In genomic region chr5:112597307-112597706, GRCm38 (mm10) we compare ENCODE assay signal across 20 mouse cellular contexts. TPM values are rescaled to one million over a fixed set of nuclear protein-coding genes. Genes with fewer than 3 reads are reported as not detected.
DNase-seq lines count a peak whose midpoint lies in the region; ATAC-seq lines count a peak whose summit lies in the region.
"Had no signal": no experiment of that assay in that cellular context is flagged by ENCODE, and none has a peak within 500 bp of the region (broad histone marks: within the 10 kb centered on the region; RNA-seq: fewer than 3 reads in every experiment).

No protein-coding gene starts in this region.

- no peak overlapping the region for H3K4me2 ChIP-seq in hindbrain, embryonic 13.5 days
- H3K4me2 ChIP-seq in hindbrain, embryonic 11.5 days (replicated peaks; ENCODE audit: low read depth, low read length), result no peak overlapping the region
- H3K4me2 ChIP-seq in midbrain, embryonic 11.5 days, result no peak overlapping the region
- no peak overlapping the region for H3K4me2 ChIP-seq in midbrain, embryonic 14.5 days (ENCODE audit: low read length)
- H3K4me2 ChIP-seq: heart, embryonic 11.5 days; limb, embryonic 12.5 days; liver, embryonic 15.5 days; lung, embryonic 14.5 days; neural tube, embryonic 12.5 days; stomach, embryonic 15.5 days had no signal

- H3K9ac ChIP-seq in hindbrain, embryonic 13.5 days, result no peak overlapping the region
- no peak overlapping the region for H3K9ac ChIP-seq in hindbrain, embryonic 11.5 days (ENCODE audit: low read depth, low read length)
- H3K9ac ChIP-seq in midbrain, embryonic 11.5 days (ENCODE audit: low read length), result no peak overlapping the region
- H3K9ac ChIP-seq in midbrain, embryonic 14.5 days (replicated peaks; ENCODE audit: low read length), result no peak overlapping the region
- H3K9ac ChIP-seq: limb, embryonic 12.5 days; liver, embryonic 15.5 days; lung, embryonic 14.5 days; neural tube, embryonic 12.5 days; stomach, embryonic 15.5 days had no signal

- no peak overlapping the region for H3K4me3 ChIP-seq in hindbrain, embryonic 13.5 days
- H3K4me3 ChIP-seq in hindbrain, embryonic 11.5 days (ENCODE audit: low read depth, low read length), result no peak overlapping the region
- no peak overlapping the region for H3K4me3 ChIP-seq in midbrain, embryonic 11.5 days (ENCODE audit: low read depth, low read length)
- no peak overlapping the region for H3K4me3 ChIP-seq in midbrain, embryonic 14.5 days (replicated peaks; ENCODE audit: low read depth, low read length)
- H3K4me3 ChIP-seq: gastrocnemius, adult 2 months; left cerebral cortex, adult 2 months; limb, embryonic 12.5 days; liver, embryonic 15.5 days; neural tube, embryonic 12.5 days; stomach, embryonic 15.5 days had no signal

- WGBS in hindbrain, embryonic 13.5 days, result 94% methylated on average over 2 of the region's 2 CpGs
- 88% methylated on average over 2 of the region's 2 CpGs for WGBS in hindbrain, embryonic 11.5 days
- 84% methylated on average over 2 of the region's 2 CpGs for WGBS in midbrain, embryonic 11.5 days
- 89% methylated on average over 2 of the region's 2 CpGs for WGBS in midbrain, embryonic 14.5 days

- peak overlapping the region; percentile 44; the same call in 1 of the 2 replicates for H3K27ac ChIP-seq in hindbrain, embryonic 13.5 days
- no peak overlapping the region for H3K27ac ChIP-seq in hindbrain, embryonic 11.5 days (ENCODE audit: low read depth, low read length)
- H3K27ac ChIP-seq in midbrain, embryonic 11.5 days (ENCODE audit: low read depth, low read length), result no peak overlapping the region
- H3K27ac ChIP-seq in midbrain, embryonic 14.5 days (replicated peaks; ENCODE audit: low read depth, low read length), result no peak overlapping the region
- H3K27ac ChIP-seq: gastrocnemius, adult 2 months; left cerebral cortex, adult 2 months; limb, embryonic 12.5 days; liver, embryonic 15.5 days; neural tube, embryonic 12.5 days; stomach, embryonic 15.5 days had no signal

- peak; percentile 62 to 63 for DNase-seq in cerebellum, postnatal 10 days
- no peak for DNase-seq in cerebellum, postnatal 4 days (ENCODE audit: low spot score in 2 of 2)
- DNase-seq in hindbrain, embryonic 11.5 days (ENCODE audit: low spot score), result no peak
- peak; percentile 33 for DNase-seq in midbrain, embryonic 11.5 days (ENCODE audit: low spot score, missing footprints)
- no peak for DNase-seq in midbrain, embryonic 14.5 days
- no peak for DNase-seq in ovary, postnatal 10 days (ENCODE audit: low spot score)
- DNase-seq: gastrocnemius, postnatal 36 days; lung, embryonic 14.5 days; lung, postnatal 14 days had no signal

- no peak for ATAC-seq in hindbrain, embryonic 13.5 days (ENCODE audit: low FRiP score)
- ATAC-seq in hindbrain, embryonic 11.5 days (ENCODE audit: low FRiP score), result no peak
- no peak for ATAC-seq in midbrain, embryonic 11.5 days (ENCODE audit: low FRiP score)
- no peak for ATAC-seq in midbrain, embryonic 14.5 days (ENCODE audit: low FRiP score, low TSS enrichment)
- ATAC-seq: CD4-positive, CD25-positive, alpha-beta regulatory T cell, adult 4 months; inflammation-experienced regulatory T-cells, adult 6 months had no signal

- H3K9me3 ChIP-seq in hindbrain, embryonic 13.5 days, result no peaks in the 10 kb centered on the region
- H3K9me3 ChIP-seq in hindbrain, embryonic 11.5 days (ENCODE audit: control insufficient read depth, low read length), result no peaks in the 10 kb centered on the region
- no peaks in the 10 kb centered on the region for H3K9me3 ChIP-seq in midbrain, embryonic 11.5 days (ENCODE audit: control insufficient read depth, low read length)
- no peaks in the 10 kb centered on the region for H3K9me3 ChIP-seq in midbrain, embryonic 14.5 days (ENCODE audit: control insufficient read depth, low read length)
- H3K9me3 ChIP-seq: limb, embryonic 12.5 days; liver, embryonic 15.5 days; neural tube, embryonic 12.5 days; stomach, embryonic 15.5 days had no signal

- peaks cover 3% of the 10 kb centered on the region; the same call in 1 of the 2 replicates for H3K27me3 ChIP-seq in hindbrain, embryonic 13.5 days
- H3K27me3 ChIP-seq in hindbrain, embryonic 11.5 days (ENCODE audit: control insufficient read depth, insufficient read depth, low read length), result no peaks in the 10 kb centered on the region
- H3K27me3 ChIP-seq in midbrain, embryonic 11.5 days (ENCODE audit: control insufficient read depth, insufficient read depth, low read length), result no peaks in the 10 kb centered on the region
- no peaks in the 10 kb centered on the region for H3K27me3 ChIP-seq in midbrain, embryonic 14.5 days (ENCODE audit: control insufficient read depth, insufficient read depth, low read length)
- H3K27me3 ChIP-seq: liver, embryonic 15.5 days; neural tube, embryonic 12.5 days; stomach, embryonic 15.5 days had no signal

- peaks cover 31% of the 10 kb centered on the region for H3K4me1 ChIP-seq in hindbrain, embryonic 13.5 days (replicated peaks)
- peaks cover 2% of the 10 kb centered on the region; the same call in 1 of the 2 replicates for H3K4me1 ChIP-seq in hindbrain, embryonic 11.5 days (replicated peaks; ENCODE audit: control insufficient read depth, insufficient read depth, low read length)
- peaks cover 10% of the 10 kb centered on the region; the same call in 1 of the 2 replicates for H3K4me1 ChIP-seq in midbrain, embryonic 11.5 days (ENCODE audit: control insufficient read depth, insufficient read depth, low read length)
- H3K4me1 ChIP-seq in midbrain, embryonic 14.5 days (ENCODE audit: control insufficient read depth, insufficient read depth, low read length), result peaks cover 17% of the 10 kb centered on the region
- H3K4me1 ChIP-seq: liver, embryonic 15.5 days; stomach, embryonic 15.5 days had no signal

- H3K36me3 ChIP-seq in hindbrain, embryonic 13.5 days, result no peaks in the 10 kb centered on the region
- H3K36me3 ChIP-seq in hindbrain, embryonic 11.5 days (ENCODE audit: control insufficient read depth, insufficient read depth, low read length), result no peaks in the 10 kb centered on the region
- no peaks in the 10 kb centered on the region for H3K36me3 ChIP-seq in midbrain, embryonic 11.5 days (ENCODE audit: control insufficient read depth, insufficient read depth, low read length)
- H3K36me3 ChIP-seq in midbrain, embryonic 14.5 days (ENCODE audit: control insufficient read depth, insufficient read depth, low read length), result no peaks in the 10 kb centered on the region
- H3K36me3 ChIP-seq: limb, embryonic 12.5 days; liver, embryonic 15.5 days; neural tube, embryonic 12.5 days; stomach, embryonic 15.5 days had no signal

RNA-seq across cellular contexts. Expression of gene Sez6l, which starts 20.3 kb away (rescaled TPM):
- 28.4 and 32.5 TPM in 2 replicates for polyA plus RNA-seq in hindbrain, embryonic 13.5 days (2015; fragmentation: Nextera tagmentation; extraction: Ambion mirVana)
- polyA plus RNA-seq in hindbrain, embryonic 11.5 days (2014; fragmentation: Nextera tagmentation; extraction: Ambion mirVana), result 4.9 and 5.1 TPM in 2 replicates
- polyA plus RNA-seq in midbrain, embryonic 11.5 days (2014; fragmentation: Nextera tagmentation; extraction: Ambion mirVana), result 2.6 TPM in 2 replicates
- polyA plus RNA-seq in midbrain, embryonic 14.5 days (2014; fragmentation: Nextera tagmentation; extraction: Ambion mirVana), result 46.3 and 49.9 TPM in 2 replicates
- polyA plus RNA-seq: CD4-positive, CD25-positive, alpha-beta regulatory T cell, adult 4 months; liver, adult 2 months had no signal

Comparison
In these comparisons a context has a peak if more than half of its experiments do, and no peak if none do; other contexts are left out.
1. DNase-seq: peak in cerebellum, postnatal 10 days (2 of 2) and midbrain, embryonic 11.5 days (single experiment); none in cerebellum, postnatal 4 days (0 of 2), hindbrain, embryonic 11.5 days (single experiment), midbrain, embryonic 14.5 days (single experiment) and ovary, postnatal 10 days (single experiment).